Mouse (Mus musculus): ENCODE results near the gene Tac4. TPM values are rescaled to one million over a fixed set of nuclear protein-coding genes. Genes with fewer than 3 reads are reported as not detected.

Tac4 gene
- total and polyA plus RNA-seq, 3 experiments = 0.19 TPM; not detected in 2

- Histone ChIP-seq H3K4me3 (replicated peaks in 1 of 3; ENCODE audit: low read depth in 2 of 3, low read length in 2 of 3, poor library complexity in 1 of 3) (no peak overlapping the region), H3K79me2 (replicated peaks; ENCODE audit: control insufficient read depth, extremely low read depth, insufficient read depth, poor library complexity, severe bottlenecking) (no peaks in the 10 kb centered on the region), H3K9ac (ENCODE audit: insufficient read depth, low read depth) (no peak overlapping the region), H3K36me3 (replicated peaks in 1 of 2; ENCODE audit: control insufficient read depth in 1 of 2, insufficient read depth in 1 of 2, low read length in 1 of 2) (no peaks in the 10 kb centered on the region), H3K9me3 (replicated peaks; ENCODE audit: low read length) (peaks cover 16% of the 10 kb centered on the region), H3K27me3 (replicated peaks) (peaks cover 90% of the 10 kb centered on the region), H3K4me2 (ENCODE audit: insufficient read depth, low read depth, poor library complexity, severe bottlenecking) (no peak overlapping the region), H3K27ac (ENCODE audit: insufficient read depth, low read depth) (no peak overlapping the region), H3K4me1 (ENCODE audit: control insufficient read depth in 1 of 2, insufficient read depth in 2 of 2) (peaks cover 8 to 9% of the 10 kb centered on the region in 2 experiments)
- in situ Hi-C loops (cut with MboI; ENCODE audit: low pct_ligation_motif_present, low pct_unique_long_range_greater_than_20kb, low sequenced_read_pairs) (no loop called here), dilution Hi-C loops (cut with MboI; ENCODE audit: extremely low pct_ligation_motif_present, extremely low pct_unique_long_range_greater_than_20kb, low sequenced_read_pairs) (no loop called here)
- no peak for TF ChIP-seq NELFE (IDR thresholded peaks at IDR 0.05; ENCODE audit: low read depth, low read length)
- no peak for TF ChIP-seq POLR2AphosphoS2 (IDR thresholded peaks at IDR 0.05; ENCODE audit: low read depth, low read length)
- no peak for TF ChIP-seq SMC3 (IDR thresholded peaks at IDR 0.05; ENCODE audit: low read depth, low read length)
- no peak for DNase-seq (ENCODE audit: extremely low read depth)
Observed at GRCm38 (mm10) chr11:95252104-95252503, 9.2 kb upstream of the Tac4 start.

- peaks cover 8 to 9% of the 10 kb centered on the region in 2 experiments for H3K4me1 ChIP-seq (ENCODE audit: control insufficient read depth in 1 of 2, insufficient read depth in 2 of 2)
- dilution Hi-C loops (cut with MboI; ENCODE audit: extremely low pct_ligation_motif_present, extremely low pct_unique_long_range_greater_than_20kb, low sequenced_read_pairs) = no loop called here
Observed at GRCm38 (mm10) chr11:95254165-95254564, 7.2 kb upstream of the Tac4 start.

GRCm38 (mm10) chr11:95255747-95256146 is 5.6 kb upstream of the Tac4 start:
- Histone ChIP-seq H3K4me1 (ENCODE audit: control insufficient read depth in 1 of 2, insufficient read depth in 2 of 2) (peaks cover under 1 to 15% of the 10 kb centered on the region in 2 experiments), H3K4me3 (replicated peaks in 1 of 3; ENCODE audit: low read depth in 2 of 3, low read length in 2 of 3, poor library complexity in 1 of 3) (no peak overlapping the region)
- dilution Hi-C loops (cut with MboI; ENCODE audit: extremely low pct_ligation_motif_present, extremely low pct_unique_long_range_greater_than_20kb, low sequenced_read_pairs) = no loop called here

More at GRCm38 (mm10) chr11:95254165-95254564, 7.2 kb upstream of the Tac4 start:
- H3K4me3 ChIP-seq (replicated peaks in 1 of 3; ENCODE audit: low read depth in 2 of 3, low read length in 2 of 3, poor library complexity in 1 of 3) = no peak overlapping the region
- no peak overlapping the region for H3K4me2 ChIP-seq (ENCODE audit: insufficient read depth, low read depth, poor library complexity, severe bottlenecking)
- no peaks in the 10 kb centered on the region for H3K79me2 ChIP-seq (replicated peaks; ENCODE audit: control insufficient read depth, extremely low read depth, insufficient read depth, poor library complexity, severe bottlenecking)
- in situ Hi-C loops (cut with MboI; ENCODE audit: low pct_ligation_motif_present, low pct_unique_long_range_greater_than_20kb, low sequenced_read_pairs) = no loop called here
- no peak overlapping the region for H3K27ac ChIP-seq (ENCODE audit: insufficient read depth, low read depth)
- TF ChIP-seq E2F4 (IDR thresholded peaks at IDR 0.05; ENCODE audit: insufficient replicate concordance, low read depth, low read length) (no peak), MYC (IDR thresholded peaks at IDR 0.05; ENCODE audit: low read depth, low read length) (no peak), POLR2AphosphoS2 (IDR thresholded peaks at IDR 0.05; ENCODE audit: low read depth, low read length) (no peak), JUN (IDR thresholded peaks at IDR 0.05; ENCODE audit: insufficient read depth, low read depth, low read length) (no peak), CHD1 (IDR thresholded peaks at IDR 0.05; ENCODE audit: low read depth, low read length) (no peak), SMC3 (IDR thresholded peaks at IDR 0.05; ENCODE audit: low read depth, low read length) (no peak), TCF12 (IDR thresholded peaks at IDR 0.05; ENCODE audit: low read depth, low read length) (no peak), CHD2 (IDR thresholded peaks at IDR 0.05; ENCODE audit: low read length) (no peak)
- no peak overlapping the region for H3K9ac ChIP-seq (ENCODE audit: insufficient read depth, low read depth)
- H3K36me3 ChIP-seq (replicated peaks in 1 of 2; ENCODE audit: control insufficient read depth in 1 of 2, insufficient read depth in 1 of 2, low read length in 1 of 2) = no peaks in the 10 kb centered on the region
- DNase-seq (ENCODE audit: extremely low read depth) = no peak
- H3K27me3 ChIP-seq (replicated peaks) = peaks cover 86% of the 10 kb centered on the region
- no peaks in the 10 kb centered on the region for H3K9me3 ChIP-seq (replicated peaks; ENCODE audit: low read length)

More at GRCm38 (mm10) chr11:95255747-95256146, 5.6 kb upstream of the Tac4 start:
- Histone ChIP-seq H3K79me2 (replicated peaks; ENCODE audit: control insufficient read depth, extremely low read depth, insufficient read depth, poor library complexity, severe bottlenecking) (no peaks in the 10 kb centered on the region), H3K27ac (ENCODE audit: insufficient read depth, low read depth) (no peak overlapping the region), H3K9me3 (replicated peaks; ENCODE audit: low read length) (no peaks in the 10 kb centered on the region), H3K9ac (ENCODE audit: insufficient read depth, low read depth) (no peak overlapping the region), H3K36me3 (replicated peaks in 1 of 2; ENCODE audit: control insufficient read depth in 1 of 2, insufficient read depth in 1 of 2, low read length in 1 of 2) (no peaks in the 10 kb centered on the region), H3K27me3 (replicated peaks) (peaks cover 70% of the 10 kb centered on the region), H3K4me2 (ENCODE audit: insufficient read depth, low read depth, poor library complexity, severe bottlenecking) (no peak overlapping the region)
- TF ChIP-seq ZNF384 (IDR thresholded peaks at IDR 0.05; ENCODE audit: low read depth, low read length) (0 out of 2 replicates have a peak, but pooled peaks have one; percentile 6), USF1 (IDR thresholded peaks at IDR 0.05; ENCODE audit: low read depth, low read length) (no peak)
- in situ Hi-C loops (cut with MboI; ENCODE audit: low pct_ligation_motif_present, low pct_unique_long_range_greater_than_20kb, low sequenced_read_pairs) = no loop called here
- DNase-seq (ENCODE audit: extremely low read depth) = no peak
